Mouse (Mus musculus) thymus, postnatal 14 days (tissue): ENCODE data around the gene Mgl2.
"Not testable (repeated sequence)": the region's sequence is repeated elsewhere in the genome, so short reads cannot be mapped to it uniquely, and the experiment has no call there.

Experiments used
- DNase-seq: peaks from one replicate; pipeline ENCODE4 v3.0.0; 2021

The Mgl2 gene

DNA sequence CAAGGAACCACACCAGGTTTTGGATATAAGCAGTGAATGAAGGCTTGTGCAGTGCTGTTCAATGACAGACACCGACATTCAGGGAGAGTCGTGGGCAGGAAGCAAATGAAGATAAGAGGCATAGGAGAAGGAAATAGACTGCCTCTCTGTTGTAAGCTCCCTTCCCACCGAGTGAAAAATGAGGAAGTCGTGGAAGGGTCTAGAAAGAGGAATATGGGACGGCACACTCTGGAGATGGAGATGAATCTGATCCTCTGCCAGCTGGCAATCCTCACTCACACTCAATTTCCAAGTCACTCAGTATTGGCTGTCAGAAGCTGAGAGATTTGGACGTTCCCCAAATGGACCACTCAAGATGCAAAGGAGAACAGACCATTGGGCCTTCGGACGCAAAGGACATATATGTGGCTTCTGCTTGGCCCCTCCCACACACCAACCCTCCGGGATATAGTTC is at the start of gene Mgl2:
Gene Mgl2, plus strand, starts transcription at position 404 of the 454 bp plus-strand sequence.
- DNase-seq: no peak

DNA sequence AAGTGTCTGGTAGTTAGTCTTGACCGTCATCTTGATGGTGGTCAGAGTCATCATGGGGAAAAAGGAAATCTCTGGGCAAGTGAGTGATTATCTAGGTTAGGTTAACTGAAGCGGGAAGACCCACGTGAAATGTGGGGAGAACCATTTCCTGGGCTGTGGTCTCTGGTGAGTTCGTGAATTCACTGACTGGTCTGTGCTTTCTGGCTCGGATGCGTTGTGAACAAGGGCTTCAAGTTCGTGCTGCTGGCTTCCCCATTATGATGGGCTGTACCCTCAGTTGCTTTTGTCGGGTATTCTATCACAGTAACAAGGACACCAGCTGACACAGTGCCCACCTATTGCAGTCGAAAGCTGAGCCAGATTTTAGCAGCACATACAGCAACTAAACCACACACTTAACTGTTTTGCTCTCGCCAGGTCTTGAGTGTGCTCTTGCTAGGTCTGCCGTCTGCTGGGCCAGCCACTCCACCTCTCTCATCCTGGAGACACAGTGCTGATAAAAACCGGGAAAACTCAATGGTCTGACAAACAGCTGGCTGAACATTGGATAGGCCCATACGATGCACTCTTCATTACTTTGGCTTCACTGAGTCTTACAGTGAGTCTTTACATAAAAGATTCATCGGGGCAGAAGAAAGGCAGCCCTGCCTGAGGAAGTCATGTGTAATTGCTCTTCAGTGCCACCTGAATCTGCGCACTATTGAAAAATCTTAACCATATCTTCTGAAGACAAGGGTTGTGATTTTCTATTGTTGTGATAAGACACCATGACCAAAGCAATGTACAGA is 49.1 kb upstream of the Mgl2 start:
- DNase-seq: peak; percentile 18

DNA sequence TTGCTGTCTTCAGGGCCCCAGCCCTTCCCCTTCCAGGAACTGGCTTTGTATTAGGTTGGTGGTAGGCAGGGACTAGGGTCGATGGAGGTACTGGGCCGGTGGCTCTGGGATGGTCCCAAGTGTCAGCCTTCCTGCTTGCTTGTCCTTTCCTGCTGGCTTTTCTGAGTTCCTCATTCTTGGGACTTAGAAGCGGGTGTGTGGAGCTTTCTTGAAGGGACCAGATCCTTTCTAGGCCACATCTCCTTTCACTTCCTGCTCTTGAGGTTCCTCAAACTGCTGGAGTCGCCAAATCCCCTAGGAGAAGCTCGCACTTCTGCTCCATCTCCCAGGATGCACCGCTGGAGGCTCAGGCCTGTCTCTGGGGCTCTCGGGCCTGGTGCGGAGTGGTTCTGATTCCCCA is 45.6 kb upstream of the Mgl2 start:
- DNase-seq: no peak

DNA sequence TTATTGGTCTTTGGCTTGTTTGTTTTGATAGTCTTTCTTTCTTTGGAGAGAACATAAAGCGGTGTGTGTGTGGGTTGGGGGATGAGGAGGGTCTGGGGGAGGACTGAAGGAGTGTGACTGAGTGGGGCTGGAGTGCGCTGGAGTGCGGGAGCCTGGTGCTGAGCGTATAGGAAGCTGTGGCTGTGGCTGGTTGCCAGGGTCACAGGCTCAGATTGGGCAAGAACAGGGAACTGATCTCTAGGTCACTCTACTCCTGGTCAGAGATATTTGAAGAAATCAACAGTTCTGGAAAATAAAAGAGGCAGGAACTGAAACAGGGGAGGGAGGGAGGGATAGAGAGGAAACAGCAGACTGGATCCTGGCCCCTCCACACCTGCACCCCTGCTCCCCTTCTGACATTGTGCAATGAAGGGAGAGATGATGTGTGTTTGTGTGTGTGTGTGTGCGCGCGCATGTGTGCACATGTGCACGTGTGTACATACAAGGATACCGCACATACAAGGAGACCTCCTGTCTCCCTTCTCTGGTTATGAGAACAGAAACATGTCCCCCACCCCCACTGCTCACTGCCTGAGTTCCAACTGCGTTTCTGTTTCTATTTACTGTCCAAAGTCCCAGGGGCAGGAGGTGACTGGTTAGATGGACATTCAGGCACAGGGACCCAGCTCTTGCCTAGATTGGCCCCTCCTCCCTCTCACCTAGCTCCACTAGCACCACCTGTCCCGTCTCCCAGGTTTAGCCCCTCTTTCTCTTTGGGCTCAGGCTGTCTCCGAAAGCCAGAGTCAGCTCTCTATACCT is 37.9 kb upstream of the Mgl2 start, which contains the start of gene Asgr2:
Gene Asgr2, plus strand, starts transcription at position 659 of the 798 bp plus-strand sequence.
- no peak for DNase-seq

DNA sequence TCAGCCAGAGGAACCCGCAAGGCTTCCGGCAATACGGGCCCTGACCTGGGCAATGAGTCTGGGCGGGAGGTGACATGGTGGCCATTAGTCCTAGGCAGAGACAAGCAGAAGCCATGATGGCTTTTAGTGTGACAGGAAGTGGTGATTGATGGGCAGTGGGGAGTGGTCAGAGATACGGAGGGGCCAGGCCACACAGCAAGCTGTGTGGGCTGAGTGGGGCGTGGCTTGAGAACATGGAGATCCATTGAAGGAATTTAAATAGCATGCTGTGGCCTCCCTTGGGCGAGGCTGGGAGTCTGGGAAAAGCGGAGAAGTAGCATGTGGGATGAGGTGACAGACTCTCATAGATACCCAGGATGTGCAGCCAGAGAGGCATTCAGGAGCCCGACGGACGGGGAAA is 32.7 kb upstream of the Mgl2 start:
- no peak for DNase-seq

DNA sequence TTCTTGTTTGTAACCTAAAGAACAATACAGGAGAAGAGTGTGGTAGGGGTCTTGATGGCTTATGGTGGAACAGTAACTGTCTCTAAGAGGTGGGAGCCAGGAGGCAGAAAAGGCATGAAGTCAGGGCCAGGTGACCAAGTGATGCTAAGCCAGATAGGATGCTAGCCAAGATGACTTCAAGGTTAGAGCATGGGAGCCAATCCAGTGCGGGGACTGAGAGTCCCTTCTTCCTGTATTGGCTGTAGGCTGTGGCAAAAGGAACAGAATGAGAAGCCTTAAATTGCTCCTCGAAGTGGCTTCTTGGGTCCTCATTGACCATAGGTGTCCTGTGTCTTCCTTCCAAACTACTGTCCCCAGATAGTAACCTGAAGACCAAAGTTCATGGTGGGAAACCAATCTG is 31.0 kb upstream of the Mgl2 start:
- no peak for DNase-seq

DNA sequence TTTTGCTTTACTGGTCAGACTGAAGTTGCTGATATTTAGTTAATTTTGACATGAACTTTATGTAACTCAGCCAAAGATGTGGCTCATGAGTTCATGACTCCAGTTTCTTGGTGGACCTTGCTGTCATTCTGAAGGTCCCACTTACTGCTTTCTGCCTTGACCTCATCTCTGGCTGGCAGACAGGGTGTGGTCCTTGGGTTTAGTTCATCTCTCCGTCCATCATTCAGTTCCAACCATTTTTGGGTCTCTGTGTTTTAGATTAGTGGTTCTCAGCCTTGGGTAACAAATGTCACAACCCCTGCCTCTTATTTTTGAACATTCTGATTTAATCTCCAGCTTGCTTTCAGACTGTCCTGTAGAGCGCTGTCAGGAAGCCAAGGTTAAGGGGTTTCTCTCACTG is 30.3 kb upstream of the Mgl2 start:
- no peak for DNase-seq

DNA sequence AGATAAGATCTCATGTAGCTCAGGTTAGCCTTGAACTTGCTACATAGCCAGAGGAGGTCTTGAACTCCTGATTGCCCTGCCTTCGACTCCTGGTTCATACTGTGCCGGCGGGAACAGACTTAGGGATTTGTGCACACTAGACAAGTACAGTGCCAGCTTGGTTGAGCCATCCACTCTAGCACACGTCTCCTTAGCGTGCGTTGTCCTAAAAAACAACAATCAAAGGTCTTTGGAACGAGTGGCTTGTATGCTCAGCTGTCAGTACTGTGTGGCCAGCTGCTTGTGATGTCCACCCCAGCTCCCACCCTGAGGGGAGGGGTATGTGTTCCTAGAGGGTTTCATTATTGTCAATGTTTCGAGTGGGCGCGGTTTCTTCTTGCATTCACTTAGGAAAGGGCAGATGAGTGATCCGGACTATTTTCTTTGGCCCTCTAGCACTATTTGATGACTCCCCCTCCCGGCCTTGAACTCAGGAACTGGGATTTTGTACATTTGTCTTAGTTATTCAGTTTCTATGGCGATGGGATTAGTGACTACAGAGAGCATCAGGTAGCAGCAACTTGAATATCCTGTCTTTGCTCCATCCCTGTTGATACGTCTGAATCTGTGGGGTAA is 26.3 kb upstream of the Mgl2 start:
- DNase-seq: no peak

DNA sequence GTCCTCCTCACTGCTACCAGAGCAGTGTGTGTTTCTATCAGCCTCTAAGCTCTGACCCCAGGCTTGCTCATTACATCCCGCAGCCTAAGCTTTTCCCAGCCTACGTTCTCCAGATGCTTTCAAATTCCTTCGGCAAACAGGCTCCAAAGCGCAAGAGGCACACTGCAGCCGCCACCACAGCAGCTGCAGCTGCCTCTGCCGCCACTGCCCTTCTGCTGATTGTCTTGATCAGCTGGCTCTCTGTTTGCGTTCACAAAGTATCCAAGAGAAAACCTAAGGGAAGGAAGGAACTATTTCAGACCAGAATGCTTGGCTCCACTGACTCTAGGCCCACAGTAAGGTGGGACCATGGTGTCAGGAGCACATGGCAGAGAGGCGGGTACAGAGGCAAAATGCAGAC is 23.0 kb upstream of the Mgl2 start:
- no peak for DNase-seq

DNA sequence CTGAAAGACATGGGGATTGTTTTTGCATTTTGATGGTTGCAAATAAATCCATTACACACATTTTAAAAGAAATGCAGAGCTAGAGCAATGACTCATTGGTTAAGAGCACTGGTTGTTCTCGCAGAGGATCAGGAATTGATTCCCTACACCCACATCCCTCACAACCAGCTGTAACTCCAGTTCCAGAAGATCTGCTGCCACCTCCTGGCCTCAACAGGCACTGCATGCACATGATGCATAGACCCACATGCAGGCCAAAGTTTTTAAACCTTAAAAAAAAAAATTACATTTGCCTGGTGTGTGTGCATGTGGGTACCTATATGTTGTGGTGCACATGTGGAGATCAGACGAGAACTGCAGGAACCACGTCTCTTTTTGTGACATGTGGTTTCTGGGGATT is 20.0 kb upstream of the Mgl2 start:
- DNase-seq: peak; percentile 70

DNA sequence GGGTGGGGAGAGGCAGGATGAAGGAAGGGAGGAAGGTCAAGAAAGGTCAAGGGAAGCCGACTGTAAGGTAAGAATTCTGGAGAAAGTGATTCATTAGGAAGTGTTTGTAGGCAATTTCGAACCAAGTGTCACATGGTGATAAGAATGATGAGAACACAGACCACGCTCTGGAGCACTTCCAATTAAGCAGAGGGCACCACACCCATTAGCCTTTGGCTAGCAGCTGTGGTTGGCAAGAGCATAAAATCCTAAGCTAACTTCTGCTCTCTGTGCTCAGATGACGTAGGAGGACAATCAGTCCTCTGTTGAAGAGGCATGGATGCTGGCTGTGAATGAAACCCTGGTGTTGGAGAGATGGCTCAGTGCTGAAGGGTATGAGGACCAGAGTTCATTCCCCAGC is 15.6 kb upstream of the Mgl2 start:
- DNase-seq: no peak

DNA sequence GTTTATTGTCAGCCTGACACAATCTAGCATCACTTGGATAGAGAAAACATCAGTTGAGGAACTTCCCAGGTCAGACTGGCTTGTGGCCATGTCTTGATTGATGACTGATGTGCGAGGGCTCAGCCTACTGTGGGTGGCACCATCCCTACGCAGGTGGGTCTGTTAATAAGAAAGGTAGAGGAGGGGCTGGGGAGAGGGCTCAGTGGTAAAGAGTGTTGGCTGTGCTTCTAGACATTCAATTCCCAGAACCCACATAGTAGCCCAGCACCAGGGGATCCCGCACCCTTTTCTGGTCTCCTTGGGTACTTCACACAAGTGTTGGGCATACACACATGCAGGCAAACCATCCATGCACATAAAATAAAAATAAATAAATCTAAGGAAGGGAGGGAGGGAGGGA is 14.2 kb upstream of the Mgl2 start:
- no peak for DNase-seq

DNA sequence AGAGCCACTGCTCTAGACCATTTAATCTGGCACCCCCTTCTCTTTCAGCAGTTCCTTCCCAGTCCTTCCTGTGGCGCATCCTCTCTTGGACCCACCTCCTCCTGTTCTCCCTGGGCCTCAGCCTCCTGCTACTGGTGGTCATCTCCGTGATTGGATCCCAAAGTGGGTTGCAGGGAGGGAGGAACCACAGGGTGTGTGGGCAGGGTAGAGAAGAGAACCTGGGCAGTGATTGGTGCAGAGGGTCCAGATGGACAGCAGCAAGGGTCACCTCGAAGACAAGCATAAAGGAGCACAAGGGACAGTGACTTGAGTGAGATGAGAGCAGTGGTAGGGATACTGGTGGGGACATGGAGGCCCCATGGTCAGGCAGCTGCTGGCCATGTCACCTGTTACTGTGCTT is 4.9 kb downstream of the Mgl2 start:
- not testable (repeated sequence) for DNase-seq

DNA sequence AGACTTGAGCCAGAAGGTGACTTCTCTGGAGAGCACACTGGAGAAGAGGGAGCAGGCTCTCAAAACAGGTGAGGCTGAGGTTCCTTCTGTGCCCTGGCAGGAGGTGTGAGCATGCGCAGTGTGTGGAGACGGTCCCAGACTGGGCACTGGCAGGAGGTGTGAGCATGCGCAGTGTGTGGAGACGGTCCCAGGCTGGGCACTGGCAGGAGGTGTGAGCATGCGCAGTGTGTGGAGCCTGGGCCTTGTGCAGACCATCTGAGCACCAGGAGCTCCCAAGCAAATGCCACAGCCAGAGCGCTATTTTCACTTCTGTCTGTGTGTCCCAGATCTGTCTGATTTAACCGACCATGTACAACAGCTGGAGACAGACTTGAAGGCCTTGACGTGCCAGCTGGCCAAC is 5.8 kb downstream of the Mgl2 start:
- not testable (repeated sequence) for DNase-seq

DNA sequence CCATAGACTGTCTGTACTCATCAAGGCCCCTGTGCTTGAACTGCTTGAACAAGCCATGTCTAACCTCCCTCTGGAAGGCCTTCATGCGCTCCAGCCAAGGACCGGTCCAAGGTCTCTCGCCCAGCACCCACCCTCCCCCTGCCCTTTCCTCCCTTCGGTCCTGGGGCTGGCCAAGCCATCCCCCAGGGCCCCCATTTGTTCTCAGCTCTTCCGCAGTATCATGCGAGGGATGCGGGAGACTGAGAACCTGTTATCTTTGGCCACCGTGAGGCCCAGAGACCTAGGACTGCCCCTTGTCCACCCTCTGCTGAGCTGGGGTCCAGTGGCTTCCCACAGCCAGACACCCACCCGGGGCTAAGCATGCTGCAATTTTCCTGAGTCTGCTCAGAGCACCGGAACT is 9.0 kb downstream of the Mgl2 start:
- DNase-seq: no peak

DNA sequence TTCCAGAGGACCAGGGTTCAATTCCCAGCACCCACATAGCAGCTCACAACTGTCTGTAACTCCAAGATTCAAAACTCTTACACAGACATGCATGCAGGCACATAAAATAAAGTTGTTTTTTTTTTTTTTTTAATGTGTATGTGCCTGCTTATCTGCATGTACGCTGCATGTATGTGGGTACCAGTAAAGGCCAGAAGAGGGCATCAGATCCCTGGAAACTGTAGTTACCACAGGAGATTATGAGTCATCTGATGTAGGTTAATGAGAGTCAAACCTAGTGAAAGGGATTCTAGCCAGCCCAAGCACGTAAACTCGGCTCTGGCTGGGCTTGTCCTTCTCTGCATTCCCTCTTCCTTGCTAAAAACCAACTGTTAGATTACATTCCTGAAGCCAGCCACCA is 20.9 kb downstream of the Mgl2 start:
- no peak for DNase-seq

DNA sequence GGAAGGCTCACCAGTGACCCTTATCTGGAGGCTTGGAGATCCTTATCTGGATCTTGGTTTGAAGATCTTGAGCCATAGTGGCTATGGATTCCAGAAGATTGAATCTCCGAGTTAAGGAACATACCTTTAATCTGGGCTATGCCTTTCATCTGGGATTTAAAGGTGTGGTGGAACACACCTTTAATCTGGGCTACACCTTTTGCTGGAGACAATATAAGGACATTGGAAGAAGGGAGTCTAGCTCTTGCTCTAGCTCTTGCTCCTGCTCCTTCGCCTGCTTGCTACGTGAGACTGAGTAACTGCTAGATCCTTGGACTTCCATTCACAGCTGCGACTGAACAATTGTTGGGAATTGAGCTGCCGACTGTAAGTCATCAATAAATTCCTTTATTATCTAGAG is 25.8 kb downstream of the Mgl2 start, which contains the start of gene Clec10a:
Gene Clec10a, plus strand, starts transcription at position 301 of the 400 bp plus-strand sequence.
- not testable (repeated sequence) for DNase-seq

DNA sequence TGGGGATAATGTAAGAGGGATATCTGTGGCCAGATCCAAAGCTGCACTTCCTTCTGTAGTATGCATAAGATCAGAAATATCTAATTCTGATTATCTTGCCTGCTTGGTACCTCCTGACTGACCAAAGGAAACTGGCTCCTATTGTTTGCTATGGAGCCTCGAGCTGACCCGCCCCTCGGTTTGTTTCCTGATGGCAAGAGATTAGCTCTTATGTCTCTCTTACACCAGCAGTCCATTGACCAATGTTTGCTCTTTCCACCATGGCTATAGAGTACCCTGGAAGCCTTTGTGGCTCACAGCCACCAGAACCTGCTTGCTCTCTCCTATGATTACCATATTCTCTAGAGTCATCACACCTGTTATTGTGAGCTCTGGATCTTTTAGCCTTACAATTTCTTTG is 32.2 kb downstream of the Mgl2 start:
- no peak for DNase-seq

DNA sequence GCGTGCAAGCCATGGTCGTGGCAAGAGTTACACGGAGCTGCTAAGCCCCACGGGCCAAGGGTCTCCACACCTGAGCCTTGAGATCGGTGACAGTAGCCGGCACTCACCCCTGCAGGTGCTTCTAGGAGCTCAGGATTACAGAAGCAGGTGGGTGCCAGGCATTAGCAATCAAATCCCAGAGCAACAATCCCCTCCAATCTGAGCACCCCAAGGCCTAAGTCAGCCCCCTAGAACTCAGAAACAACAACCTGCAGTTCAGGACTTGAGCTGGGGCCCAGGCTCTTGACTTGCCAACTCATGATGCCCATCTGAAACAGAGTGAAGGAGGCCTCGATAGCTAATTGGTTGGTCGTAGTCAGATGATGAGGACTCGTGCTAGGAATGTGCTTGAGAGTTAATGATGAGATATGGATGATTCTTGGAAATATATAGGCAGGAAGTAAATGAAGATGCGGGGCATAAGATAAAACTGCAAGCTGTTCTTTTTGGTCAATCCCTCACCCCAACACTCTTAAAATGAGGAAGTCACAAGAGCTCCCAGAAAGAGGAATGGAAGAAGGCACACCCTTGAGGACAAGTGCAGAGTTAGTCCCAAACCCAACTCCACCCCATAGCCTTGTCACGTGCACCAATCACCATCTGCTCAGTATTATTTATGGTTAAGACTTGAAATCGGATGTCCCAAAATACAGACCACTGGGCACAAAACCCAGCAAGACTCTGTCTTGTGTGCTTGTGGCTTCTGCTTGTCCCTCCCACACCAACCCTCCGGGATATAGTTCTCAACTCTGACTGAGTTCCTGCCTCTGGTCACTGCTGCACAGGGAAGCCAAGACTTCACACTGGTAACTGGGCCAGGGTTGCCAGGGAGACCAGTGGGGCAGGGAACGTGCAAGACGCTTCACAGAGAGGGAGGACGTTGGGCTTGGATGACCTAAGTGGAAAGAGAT is 36.1 kb downstream of the Mgl2 start:
- DNase-seq: no peak

DNA sequence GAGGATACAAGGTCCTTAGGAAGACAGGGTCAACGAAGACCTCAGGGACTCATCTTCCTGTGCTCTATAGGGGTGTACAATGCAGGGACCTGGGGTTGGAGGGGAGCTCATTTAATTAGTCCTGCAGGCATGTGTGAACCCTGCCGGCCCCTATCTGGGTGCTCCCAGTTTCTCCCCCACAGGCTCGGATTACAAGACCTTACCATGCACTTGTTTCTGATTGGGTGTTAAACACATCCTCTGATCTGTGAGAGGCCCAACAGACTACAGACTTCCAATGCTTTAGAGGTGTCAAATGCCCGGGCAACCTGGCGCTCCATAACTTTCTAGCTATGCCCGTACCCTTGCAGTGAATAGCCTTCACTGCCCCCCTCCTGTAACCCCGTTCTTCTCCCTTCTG is 38.0 kb downstream of the Mgl2 start:
- DNase-seq: no peak

DNA sequence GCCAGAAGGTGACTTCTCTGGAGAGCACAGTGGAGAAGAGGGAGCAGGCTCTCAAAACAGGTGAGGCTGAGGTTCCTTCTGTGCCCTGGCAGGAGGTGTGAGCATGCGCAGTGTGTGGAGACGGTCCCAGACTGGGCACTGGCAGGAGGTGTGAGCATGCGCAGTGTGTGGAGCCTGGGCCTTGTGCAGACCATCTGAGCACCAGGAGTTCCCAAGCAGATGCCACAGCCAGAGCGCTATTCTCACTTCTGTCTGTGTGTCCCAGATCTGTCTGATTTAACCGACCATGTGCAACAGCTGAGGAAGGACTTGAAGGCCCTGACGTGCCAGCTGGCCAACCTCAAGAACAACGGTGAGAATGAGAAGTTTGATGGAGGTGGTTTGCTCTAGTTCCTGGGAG is 39.3 kb downstream of the Mgl2 start:
- DNase-seq: not testable (repeated sequence)

DNA sequence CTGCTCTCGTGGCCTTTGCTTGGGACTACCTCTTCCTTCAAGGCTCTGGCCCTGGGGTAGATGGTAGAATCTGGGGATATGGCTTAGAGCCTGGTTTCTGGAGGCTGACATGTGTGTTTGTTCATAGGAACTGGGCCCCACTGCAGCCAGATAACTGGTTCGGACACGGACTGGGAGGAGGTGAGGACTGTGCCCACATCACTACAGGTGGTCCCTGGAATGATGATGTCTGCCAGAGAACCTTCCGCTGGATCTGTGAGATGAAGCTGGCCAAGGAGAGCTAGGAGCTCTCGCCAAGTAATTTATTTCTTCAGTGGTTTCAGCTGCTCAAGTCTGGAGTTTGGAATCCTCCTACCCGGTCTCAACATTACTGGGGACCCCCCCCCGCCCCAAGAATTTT is 40.2 kb downstream of the Mgl2 start:
- DNase-seq: no peak

DNA sequence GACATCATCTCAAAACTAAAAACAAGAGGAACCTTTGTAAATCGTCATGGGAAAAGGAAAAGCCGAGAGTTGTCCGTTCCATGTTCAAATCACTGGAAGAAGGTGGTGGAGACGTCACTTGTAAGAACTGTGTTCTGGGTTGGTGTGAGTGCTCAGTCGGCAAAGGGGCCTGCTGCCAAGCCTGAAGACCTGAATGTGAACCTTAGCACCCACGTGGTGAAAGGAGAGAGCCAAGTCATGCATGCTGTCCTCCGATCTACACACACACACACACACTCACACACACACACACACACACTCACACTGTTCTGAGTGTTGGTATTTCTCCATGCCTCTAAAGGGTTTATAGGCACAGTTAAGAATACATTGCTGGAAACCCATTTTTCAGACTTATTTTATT is 41.1 kb downstream of the Mgl2 start:
- DNase-seq: no peak
